In the genomic region with DNA sequence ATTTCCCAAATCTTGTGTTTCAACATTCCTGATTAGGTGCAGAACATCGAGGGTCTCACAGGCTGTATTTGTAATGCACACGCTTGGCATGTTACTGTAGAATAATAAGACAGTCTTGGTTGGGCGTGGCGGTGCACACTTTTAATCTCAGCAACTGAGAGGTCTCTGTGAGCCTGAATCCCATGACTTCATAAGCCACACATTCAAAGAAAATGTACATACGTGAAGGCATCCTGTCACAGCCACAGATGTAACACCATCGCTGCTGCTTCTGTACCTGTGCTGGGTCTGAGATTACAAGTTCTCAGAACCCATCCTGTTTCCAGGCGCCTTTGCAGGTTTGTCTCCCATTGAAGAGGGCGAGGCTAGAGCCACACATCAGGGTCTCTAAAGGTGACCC, we compare ENCODE assay signal across 31 mouse cellular contexts. TPM values are rescaled to one million over a fixed set of nuclear protein-coding genes. Genes with fewer than 3 reads are reported as not detected.
DNase-seq lines count a peak whose midpoint lies in the region; ATAC-seq and TF ChIP-seq lines count a peak whose summit lies in the region.
"Had no signal": no experiment of that assay in that cellular context is flagged by ENCODE, and none has a peak within 500 bp of the region (broad histone marks: within the 10 kb centered on the region; RNA-seq: fewer than 3 reads in every experiment).

No protein-coding gene starts in this region.

- H3K4me2 ChIP-seq in kidney, embryonic 14.5 days (replicated peaks; ENCODE audit: low read depth, low read length), result no peak overlapping the region
- no peak overlapping the region for H3K4me2 ChIP-seq in lung, postnatal 0 days (replicated peaks; ENCODE audit: low read depth, low read length)
- H3K4me2 ChIP-seq: hindbrain, embryonic 14.5 days; intestine, embryonic 15.5 days; liver, embryonic 13.5 days; lung, embryonic 14.5 days had no signal

- TF ChIP-seq POLR2A in spleen, adult 2 months (IDR thresholded peaks at IDR 0.05; ENCODE audit: low read depth, low read length), result no peak
- no peak for TF ChIP-seq POLR2A in bone marrow, adult 2 months (IDR thresholded peaks at IDR 0.05; ENCODE audit: borderline replicate concordance, control insufficient read depth, low read depth, low read length)

- H3K27me3 ChIP-seq in kidney, embryonic 14.5 days (ENCODE audit: control insufficient read depth, insufficient read depth, low read length), result no peaks in the 10 kb centered on the region
- no peaks in the 10 kb centered on the region for H3K27me3 ChIP-seq in spleen, adult 2 months (ENCODE audit: control insufficient read depth, insufficient read depth, low read length)
- H3K27me3 ChIP-seq in lung, postnatal 0 days (replicated peaks; ENCODE audit: insufficient read depth, low read length), result no peaks in the 10 kb centered on the region
- H3K27me3 ChIP-seq: CH12.LX; intestine, embryonic 15.5 days; liver, embryonic 13.5 days; Patski had no signal

- H3K27ac ChIP-seq in kidney, embryonic 14.5 days (ENCODE audit: low read depth, low read length), result peak overlapping the region; percentile 61; the same call in 1 of the 2 replicates
- peak overlapping the region; percentile 92 for H3K27ac ChIP-seq in spleen, adult 2 months (ENCODE audit: insufficient read depth, low read length)
- H3K27ac ChIP-seq in bone marrow, adult 2 months (ENCODE audit: control insufficient read depth, insufficient read depth, low read depth, low read length, poor library complexity), result peak overlapping the region; percentile 48
- H3K27ac ChIP-seq in lung, postnatal 0 days (ENCODE audit: low read length), result no peak overlapping the region
- H3K27ac ChIP-seq: heart, embryonic 10.5 days; hindbrain, embryonic 14.5 days; intestine, embryonic 15.5 days; liver, embryonic 13.5 days had no signal

- ATAC-seq in kidney, embryonic 14.5 days (ENCODE audit: low FRiP score, low TSS enrichment), result no peak
- ATAC-seq in lung, postnatal 0 days, result no peak
- ATAC-seq: forebrain, embryonic 14.5 days; intestine, embryonic 15.5 days; Patski had no signal

- H3K9me3 ChIP-seq in kidney, embryonic 14.5 days (ENCODE audit: control insufficient read depth, low read length), result no peaks in the 10 kb centered on the region
- no peaks in the 10 kb centered on the region for H3K9me3 ChIP-seq in lung, postnatal 0 days (ENCODE audit: low read length)
- H3K9me3 ChIP-seq: G1E; heart, embryonic 10.5 days; intestine, embryonic 15.5 days; liver, embryonic 13.5 days had no signal

- no peak for TF ChIP-seq CTCF in spleen, adult 2 months (IDR thresholded peaks at IDR 0.05; ENCODE audit: extremely low read depth, insufficient read depth, insufficient read length, insufficient replicate concordance)
- no peak for TF ChIP-seq CTCF in bone marrow, adult 2 months (IDR thresholded peaks at IDR 0.05; ENCODE audit: control insufficient read depth, insufficient read depth, low read length)
- no peak for TF ChIP-seq CTCF in lung, postnatal 0 days (IDR thresholded peaks at IDR 0.05)

- no peak for TF ChIP-seq EP300 in lung, postnatal 0 days (IDR thresholded peaks at IDR 0.05)

- H3K4me3 ChIP-seq in kidney, embryonic 14.5 days (ENCODE audit: low read length), result no peak overlapping the region
- no peak overlapping the region for H3K4me3 ChIP-seq in spleen, adult 2 months (ENCODE audit: extremely low read depth, insufficient read depth, insufficient read length)
- no peak overlapping the region for H3K4me3 ChIP-seq in bone marrow, adult 2 months (replicated peaks; ENCODE audit: control insufficient read depth, low read depth, low read length)
- no peak overlapping the region for H3K4me3 ChIP-seq in lung, postnatal 0 days (ENCODE audit: low read depth, low read length)
- H3K4me3 ChIP-seq: gastrocnemius, adult 2 months; heart, embryonic 10.5 days; intestine, embryonic 15.5 days; liver, embryonic 13.5 days had no signal

- no peak overlapping the region for H3K9ac ChIP-seq in kidney, embryonic 14.5 days (ENCODE audit: low read depth, low read length)
- no peak overlapping the region for H3K9ac ChIP-seq in lung, postnatal 0 days (replicated peaks; ENCODE audit: low read depth)
- H3K9ac ChIP-seq: hindbrain, embryonic 14.5 days; intestine, embryonic 15.5 days; liver, embryonic 13.5 days; lung, embryonic 14.5 days had no signal

- peaks cover 10% of the 10 kb centered on the region; the same call in 1 of the 2 replicates for H3K36me3 ChIP-seq in kidney, embryonic 14.5 days (ENCODE audit: control insufficient read depth, insufficient read depth, low read length)
- H3K36me3 ChIP-seq in spleen, adult 2 months (ENCODE audit: control insufficient read depth, insufficient read depth, low read length), result peaks cover 4% of the 10 kb centered on the region
- 0 out of 2 replicates have a peak, but pooled peaks cover 6% of the 10 kb centered on the region for H3K36me3 ChIP-seq in lung, postnatal 0 days (ENCODE audit: insufficient read depth, low read length)

- DNase-seq in kidney, postnatal 4 days, result no peak
- no peak for DNase-seq in spleen, adult 2 months (ENCODE audit: low read depth in 1 of 2, low spot score in 2 of 2)
- no peak for DNase-seq in spleen, adult 12 weeks (ENCODE audit: low spot score)
- DNase-seq in gastrocnemius, adult 8-10 months (ENCODE audit: low spot score in 2 of 2), result no peak
- DNase-seq in lung, postnatal 0 days (ENCODE audit: low spot score), result no peak
- DNase-seq: adrenal gland, postnatal 10 days; cerebellum, adult 8-10 months; gastrocnemius, adult 2 months; heart, postnatal 4 days; liver, embryonic 13.5 days; lung, embryonic 14.5 days; lung, postnatal 36 days; thymus, postnatal 25 days had no signal

- H3K4me1 ChIP-seq in kidney, embryonic 14.5 days (ENCODE audit: control insufficient read depth, insufficient read depth, low read length), result peaks cover 11% of the 10 kb centered on the region
- H3K4me1 ChIP-seq in spleen, adult 2 months (ENCODE audit: control insufficient read depth, insufficient read depth, insufficient read length), result peaks cover 58% of the 10 kb centered on the region
- H3K4me1 ChIP-seq in bone marrow, adult 2 months (ENCODE audit: control insufficient read depth, insufficient read depth, low read length), result peaks cover 14% of the 10 kb centered on the region
- H3K4me1 ChIP-seq in lung, postnatal 0 days (ENCODE audit: insufficient read depth, low read depth, low read length), result no peaks in the 10 kb centered on the region
- H3K4me1 ChIP-seq: intestine, embryonic 15.5 days had no signal

- 92% methylated on average over 8 of the region's 8 CpGs for WGBS in kidney, embryonic 14.5 days
- 79% methylated on average over 8 of the region's 8 CpGs for WGBS in spleen, adult 2 months
- 83% methylated on average over 8 of the region's 8 CpGs for whole genome bisulfite sequencing in bone marrow, adult 2 months
- 90% methylated on average over 8 of the region's 8 CpGs for WGBS in lung, postnatal 0 days

RNA-seq across cellular contexts. Expression of a gene that starts 22.7 kb away (rescaled TPM):
- not detected in 2 replicates for polyA plus RNA-seq in kidney, embryonic 14.5 days (2014; fragmentation: Nextera tagmentation; extraction: Ambion mirVana)
- polyA plus RNA-seq in spleen, adult 2 months (2012; rRNA removed), result 0.20 and 0.23 TPM in 2 replicates
- polyA plus RNA-seq in bone marrow, adult 2 months (2011; ENCODE audit: insufficient read depth, insufficient read length, low replicate concordance, missing spikeins), result not detected in 2 replicates
- total RNA-seq in gastrocnemius, adult 8-10 months (2022), result not detected
- polyA plus RNA-seq in lung, postnatal 0 days (2015; fragmentation: Nextera tagmentation; extraction: Ambion mirVana), result not detected in 2 replicates
- total RNA-seq: CH12.LX; G1E; gastrocnemius, adult 2 months; granulocyte monocyte progenitor cell, adult 5-6 weeks; heart, postnatal 4 days had no signal
- polyA plus RNA-seq: embryonic facial prominence, embryonic 14.5 days; forebrain, embryonic 14.5 days; frontal cortex, adult 2 months; heart, embryonic 10.5 days; heart, embryonic 16.5 days; hindbrain, embryonic 14.5 days; intestine, embryonic 15.5 days; kidney, postnatal 0 days; limb, embryonic 11.5 days; liver, embryonic 13.5 days; lung, embryonic 14.5 days; midbrain, postnatal 0 days; neural tube, embryonic 11.5 days; Patski; small intestine, adult 2 months had no signal

RNA-seq across cellular contexts. Expression of a gene that starts 46.8 kb away (rescaled TPM):
- polyA plus RNA-seq in kidney, embryonic 14.5 days (2014; fragmentation: Nextera tagmentation; extraction: Ambion mirVana), result 3.9 and 4.0 TPM in 2 replicates
- 19.3 and 21.5 TPM in 2 replicates for polyA plus RNA-seq in spleen, adult 2 months (2012; rRNA removed)
- polyA plus RNA-seq in bone marrow, adult 2 months (2011; ENCODE audit: insufficient read depth, insufficient read length, low replicate concordance, missing spikeins), result 0.83 and 1.5 TPM in 2 replicates
- total RNA-seq in gastrocnemius, adult 8-10 months (2022), result under 1 TPM; 0.15 to 0.38 (median 0.23) TPM
- polyA plus RNA-seq in lung, postnatal 0 days (2015; fragmentation: Nextera tagmentation; extraction: Ambion mirVana), result 1.6 TPM in 2 replicates
- polyA plus RNA-seq: Patski had no signal
